Mouse (Mus musculus) midbrain, embryonic 16.5 days (tissue): ENCODE data around the gene Tnfsfm13. TPM values are rescaled to one million over a fixed set of nuclear protein-coding genes. Genes with fewer than 3 reads are reported as not detected.

Source experiments
- ATAC-seq: fragments of 200-750 bp; cut with Nextera tagmentation; 2 replicates; pipeline ENCODE4 v1.8.0; 2017; ENCODE audit warnings: moderate TSS enrichment
- H3K27ac ChIP-seq: fragments of 300-500 bp; sonication (generic); 2 replicates; pipeline ENCODE4 v1.5.1; 2014; ENCODE audit warnings: mild to moderate bottlenecking, low read length, mixed read lengths
- H3K27me3 ChIP-seq: fragments of 300-500 bp; sonication (generic); 2 replicates; pipeline ENCODE4 v1.6.1; 2014; ENCODE audit warnings: low read depth, low read length, mixed read lengths; ENCODE audit not compliant: control insufficient read depth, insufficient read depth
- H3K36me3 ChIP-seq: fragments of 300-500 bp; sonication (generic); 2 replicates; pipeline ENCODE4 v1.6.1; 2014; ENCODE audit warnings: mild to moderate bottlenecking, low read length, moderate library complexity, mixed read lengths; ENCODE audit not compliant: control insufficient read depth, insufficient read depth
- H3K4me1 ChIP-seq: fragments of 300-500 bp; sonication (generic); 2 replicates; pipeline ENCODE4 v1.6.1; 2014; ENCODE audit warnings: mild to moderate bottlenecking, low read length, mixed read lengths; ENCODE audit not compliant: control insufficient read depth, insufficient read depth
- H3K4me2 ChIP-seq: fragments of 300-500 bp; sonication (generic); 2 replicates; pipeline ENCODE4 v1.6.1; 2014; ENCODE audit warnings: mild to moderate bottlenecking, low read length, mixed read lengths
- H3K4me3 ChIP-seq: fragments of 300-500 bp; sonication (generic); 2 replicates; pipeline ENCODE4 v1.5.1; 2014; ENCODE audit warnings: low read depth, mild to moderate bottlenecking, low read length, moderate library complexity, mixed read lengths
- H3K9ac ChIP-seq: fragments of 300-500 bp; sonication (generic); 2 replicates; pipeline ENCODE4 v1.6.1; 2014; ENCODE audit warnings: low read depth, low read length, mixed read lengths
- H3K9me3 ChIP-seq: fragments of 300-500 bp; sonication (generic); replicated peaks from 2 replicates; pipeline ENCODE4 v1.6.1; 2014; ENCODE audit warnings: mild to moderate bottlenecking, low read length, mixed read lengths; ENCODE audit not compliant: control insufficient read depth, poor library complexity, severe bottlenecking
- WGBS: fragments of 180-500 bp; shearing (Covaris S2); extraction: QIAGEN DNeasy Blood & Tissue Kit; methylation state at CpG from one replicate; pipeline ENCODE4 v1.1.7; 2014; 5-methylcytosine and 5-hydroxymethylcytosine counted together
- microRNA counts: library from miRNA; unstranded; fragments of <30 nt; microRNA quantifications from one replicate; lab custom pipeline; 2016
- microRNA-seq: library from miRNA; unstranded; fragments of <30 nt; microRNA quantifications from one replicate; pipeline ENCODE4, GENCODE M21; 2017
- polyA plus RNA-seq: library from polyadenylated mRNA; unstranded; fragments of >200 nt; fragmentation: Nextera tagmentation; extraction: Ambion mirVana; gene quantifications from 2 replicates; pipeline ENCODE4 v1.2.1, GENCODE M21; 2015

Gene Tnfsfm13
- polyA plus RNA-seq, 1 experiment from 2014 or later = 0.87 TPM

DNA sequence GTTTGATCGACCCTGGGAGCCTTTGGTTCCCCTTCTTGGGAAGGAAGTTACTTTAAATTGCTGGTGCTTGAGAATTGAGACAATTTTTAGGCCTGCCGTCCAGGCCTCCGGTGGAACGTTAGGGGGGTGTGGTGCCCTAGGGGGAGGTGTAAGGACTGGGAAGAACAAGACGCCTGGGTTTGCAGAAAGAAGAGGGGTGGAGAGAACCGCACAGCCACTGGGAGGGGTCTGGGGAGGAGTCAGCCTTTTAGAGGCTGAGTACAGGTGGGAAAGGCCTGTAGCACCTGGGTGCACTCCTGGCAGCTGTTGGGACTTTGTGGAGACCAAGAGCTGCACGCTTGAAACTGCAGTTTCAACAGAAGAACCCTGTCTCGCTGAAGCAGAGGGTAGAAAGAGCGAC is 41.1 kb downstream of the Tnfsfm13 start:
- Histone ChIP-seq H3K36me3 (peaks cover 43% of the 10 kb centered on the region), H3K4me3 (no peak overlapping the region), H3K9me3 (no peaks in the 10 kb centered on the region), H3K27me3 (no peaks in the 10 kb centered on the region), H3K27ac (no peak overlapping the region), H3K9ac (no peak overlapping the region), H3K4me2 (no peak overlapping the region), H3K4me1 (peaks cover 4% of the 10 kb centered on the region; the same call in 1 of the 2 replicates)
- 50% methylated on average over 9 of the region's 9 CpGs for WGBS
- no peak for ATAC-seq

GRCm38 (mm10) chr11:69653399-69653798 is 42.5 kb downstream of the Tnfsfm13 start:
- peaks cover 4% of the 10 kb centered on the region; the same call in 1 of the 2 replicates for H3K4me1 ChIP-seq
- ATAC-seq = no peak
- H3K27ac ChIP-seq = no peak overlapping the region
- H3K4me3 ChIP-seq = no peak overlapping the region
- no peaks in the 10 kb centered on the region for H3K27me3 ChIP-seq
- 44% methylated on average over 5 of the region's 5 CpGs for WGBS
- H3K9ac ChIP-seq = no peak overlapping the region
- peaks cover 43% of the 10 kb centered on the region for H3K36me3 ChIP-seq
- H3K4me2 ChIP-seq = no peak overlapping the region
- H3K9me3 ChIP-seq = no peaks in the 10 kb centered on the region

- H3K27me3 ChIP-seq = no peaks in the 10 kb centered on the region
- no peak for ATAC-seq
- H3K9me3 ChIP-seq = no peaks in the 10 kb centered on the region
- H3K27ac ChIP-seq = no peak overlapping the region
- WGBS = 93% methylated on average over 5 of the region's 5 CpGs
- H3K4me3 ChIP-seq = no peak overlapping the region
- H3K36me3 ChIP-seq = peaks cover 34% of the 10 kb centered on the region
- no peak overlapping the region for H3K9ac ChIP-seq
- H3K4me1 ChIP-seq = no peaks in the 10 kb centered on the region
- no peak overlapping the region for H3K4me2 ChIP-seq
Measured at GRCm38 (mm10) chr11:69645860-69646259, 50.0 kb downstream of the Tnfsfm13 start.

DNA sequence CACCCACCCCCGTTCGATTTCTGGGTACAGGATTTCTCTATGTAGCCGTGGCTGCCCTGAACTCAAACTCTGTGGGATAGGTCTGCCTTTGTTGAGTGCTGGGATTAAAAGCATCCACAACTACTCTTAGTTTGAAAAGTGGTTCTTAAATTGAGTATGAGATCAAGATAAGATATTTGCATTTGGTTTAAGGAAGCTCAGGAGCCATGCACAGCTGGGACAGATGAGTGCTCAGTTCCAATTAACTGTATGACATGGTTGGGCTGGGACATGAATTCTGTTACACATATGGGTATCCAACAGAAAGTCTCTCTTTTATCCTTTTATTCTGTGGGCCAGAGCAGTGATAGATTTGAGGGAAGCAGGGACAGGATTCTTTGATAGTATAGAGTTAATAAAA is 60.4 kb downstream of the Tnfsfm13 start:
- H3K9ac ChIP-seq = 0 out of 2 replicates have a peak overlapping the region, but pooled peaks have one; percentile 4
- no peak overlapping the region for H3K27ac ChIP-seq
- ATAC-seq = no peak
- peak overlapping the region; percentile 24 for H3K4me2 ChIP-seq
- no peaks in the 10 kb centered on the region for H3K27me3 ChIP-seq
- H3K4me1 ChIP-seq = peaks cover 33% of the 10 kb centered on the region
- WGBS = 83% methylated on average over 3 of the region's 3 CpGs
- H3K9me3 ChIP-seq = no peaks in the 10 kb centered on the region
- H3K4me3 ChIP-seq = no peak overlapping the region
- H3K36me3 ChIP-seq = 0 out of 2 replicates have a peak, but pooled peaks cover 9% of the 10 kb centered on the region

DNA sequence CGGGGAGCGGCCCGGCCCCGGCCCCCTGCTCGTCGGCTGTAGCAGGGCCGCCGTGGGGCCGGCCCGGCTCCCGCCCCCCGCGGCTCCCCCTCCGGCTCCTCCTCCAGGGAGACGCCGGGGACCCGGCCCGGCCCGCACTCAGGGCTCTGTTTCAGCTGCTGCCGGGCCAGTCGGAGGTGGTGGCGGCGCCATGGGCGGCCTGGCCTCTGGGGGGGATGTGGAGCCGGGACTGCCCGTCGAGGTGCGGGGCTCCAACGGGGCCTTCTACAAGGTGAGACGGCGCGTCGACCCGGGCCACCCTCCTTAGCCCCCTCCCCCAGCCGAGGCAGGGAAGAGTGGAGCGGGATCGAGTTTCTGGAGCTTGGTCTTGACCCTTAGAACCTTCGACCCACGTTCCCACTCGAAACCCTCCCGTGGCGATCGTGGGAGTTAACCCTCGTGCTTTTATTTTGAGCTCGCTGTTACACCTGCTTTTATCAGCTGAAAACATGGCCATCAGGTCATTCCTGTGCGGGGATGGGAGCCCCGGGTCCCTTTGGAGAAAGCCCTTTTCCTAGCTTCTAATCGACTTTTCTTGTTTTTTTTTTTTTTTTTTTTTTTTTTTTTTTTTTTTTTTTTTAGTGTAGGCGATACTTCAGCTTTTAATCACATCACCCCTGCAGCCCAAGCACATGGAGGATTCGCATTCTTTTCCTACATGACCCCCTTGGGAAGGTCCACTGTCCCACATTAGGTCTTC is 62.6 kb downstream of the Tnfsfm13 start:
- peak overlapping the region; percentile 99 for H3K9ac ChIP-seq
- peak overlapping the region; percentile 93 for H3K27ac ChIP-seq
- peak overlapping the region; percentile 87 for H3K4me2 ChIP-seq
- under 1% methylated on average over 36 of the region's 50 CpGs for WGBS
- peaks cover 33% of the 10 kb centered on the region for H3K4me1 ChIP-seq
- H3K36me3 ChIP-seq = 0 out of 2 replicates have a peak, but pooled peaks cover 3% of the 10 kb centered on the region
- peak; percentile 40 for ATAC-seq
- peak overlapping the region; percentile 79 for H3K4me3 ChIP-seq
- no peaks in the 10 kb centered on the region for H3K27me3 ChIP-seq
- H3K9me3 ChIP-seq = no peaks in the 10 kb centered on the region

MicroRNAs within 50 kb of the gene (microRNA counts, 519-probe panel; counts per million panel counts)
- microRNA mmu-miR-1934 (lab: Ali Mortazavi, UCI) (386 counts per million, percentile 18 among the panel's probes with 10 or more counts), microRNA mmu-miR-467f (lab: Ali Mortazavi, UCI) (2,830 counts per million, percentile 84 among the panel's probes with 10 or more counts)

Small RNA genes lying within 50 kb of the gene (microRNA-seq; reads per million reads assigned to microRNA genes)
- gene Mir1934 = 2.4 reads per million, percentile 10 among the genes with 10 or more reads in this experiment
- not detected for gene Mir467f

Other genes with a start within 250 kb of the Tnfsfm13 start
- 4.4 and 5.1 TPM in 2 replicates for gene Dnah2, start 147.0 kb downstream of the Tnfsfm13 start, polyA plus RNA-seq
- gene Efnb3, start 135.9 kb downstream of the Tnfsfm13 start, polyA plus RNA-seq = 165 and 178 TPM in 2 replicates
- gene Wrap53, start 115.8 kb downstream of the Tnfsfm13 start, polyA plus RNA-seq = 19.2 and 20.9 TPM in 2 replicates
- 48.9 and 57.3 TPM in 2 replicates for gene Trp53, start 115.7 kb downstream of the Tnfsfm13 start, polyA plus RNA-seq
- gene Atp1b2, start 90.2 kb downstream of the Tnfsfm13 start, polyA plus RNA-seq = 65.8 and 95.2 TPM in 2 replicates
- gene Shbg, start 78.2 kb downstream of the Tnfsfm13 start, polyA plus RNA-seq = not detected in 2 replicates
- gene Sat2, start 74.1 kb downstream of the Tnfsfm13 start, polyA plus RNA-seq = 23.8 and 27.1 TPM in 2 replicates
- gene Fxr2, start 63.1 kb downstream of the Tnfsfm13 start, polyA plus RNA-seq = 33.3 and 37.3 TPM in 2 replicates
- gene Sox15, start 40.8 kb downstream of the Tnfsfm13 start, polyA plus RNA-seq = not detected in 2 replicates
- gene Mpdu1, start 33.5 kb downstream of the Tnfsfm13 start, polyA plus RNA-seq = 101 and 104 TPM in 2 replicates
- gene Cd68, start 29.9 kb downstream of the Tnfsfm13 start, polyA plus RNA-seq = 6.4 and 9.7 TPM in 2 replicates
- 477 and 496 TPM in 2 replicates for gene Eif4a1, start 23.7 kb downstream of the Tnfsfm13 start, polyA plus RNA-seq
- gene Senp3, start 14.0 kb downstream of the Tnfsfm13 start, polyA plus RNA-seq = 94.0 and 98.5 TPM in 2 replicates
- gene Tnfsf13, start 10.3 kb downstream of the Tnfsfm13 start, polyA plus RNA-seq = 0.53 and 0.66 TPM in 2 replicates
- 2.3 and 3.0 TPM in 2 replicates for gene Tnfsf12, start 249 bp downstream of the Tnfsfm13 start, polyA plus RNA-seq
- gene Polr2a, start 62.5 kb upstream of the Tnfsfm13 start, polyA plus RNA-seq = 13.0 and 15.5 TPM in 2 replicates
- 0.21 and 0.22 TPM in 2 replicates for gene Slc35g3, start 65.9 kb upstream of the Tnfsfm13 start, polyA plus RNA-seq
- 4.2 and 5.2 TPM in 2 replicates for gene Zbtb4, start 69.8 kb upstream of the Tnfsfm13 start, polyA plus RNA-seq
- gene Chrnb1, start 99.8 kb upstream of the Tnfsfm13 start, polyA plus RNA-seq = 1.4 and 1.6 TPM in 2 replicates
- 4.1 and 4.5 TPM in 2 replicates for gene Fgf11, start 105.8 kb upstream of the Tnfsfm13 start, polyA plus RNA-seq
- 0.54 and 0.56 TPM in 2 replicates for gene Tmem102, start 109.5 kb upstream of the Tnfsfm13 start, polyA plus RNA-seq
- gene Gm39566, start 119.2 kb upstream of the Tnfsfm13 start, polyA plus RNA-seq = not detected in 2 replicates
- gene Spem2, start 122.4 kb upstream of the Tnfsfm13 start, polyA plus RNA-seq = not detected in 2 replicates
- 0.24 and 0.68 TPM in 2 replicates for gene Spem1, start 126.1 kb upstream of the Tnfsfm13 start, polyA plus RNA-seq
- gene Nlgn2, start 141.7 kb upstream of the Tnfsfm13 start, polyA plus RNA-seq = 20.6 and 21.5 TPM in 2 replicates
- 271 and 312 TPM in 2 replicates for gene Tmem256, start 142.4 kb upstream of the Tnfsfm13 start, polyA plus RNA-seq
- 46.3 and 48.1 TPM in 2 replicates for gene Plscr3, start 150.3 kb upstream of the Tnfsfm13 start, polyA plus RNA-seq
- 0.11 and 0.35 TPM in 2 replicates for gene Tnk1, start 162.6 kb upstream of the Tnfsfm13 start, polyA plus RNA-seq
- gene Tmem95, start 181.9 kb upstream of the Tnfsfm13 start, polyA plus RNA-seq = not detected in 2 replicates
- gene Kctd11, start 185.3 kb upstream of the Tnfsfm13 start, polyA plus RNA-seq = 1.3 and 1.9 TPM in 2 replicates
- gene Acap1, start 199.4 kb upstream of the Tnfsfm13 start, polyA plus RNA-seq = 0.26 and 0.42 TPM in 2 replicates
- gene 2810408A11Rik, start 204.9 kb upstream of the Tnfsfm13 start, polyA plus RNA-seq = 6.6 and 7.4 TPM in 2 replicates
- 18.7 and 24.1 TPM in 2 replicates for gene Neurl4, start 205.0 kb upstream of the Tnfsfm13 start, polyA plus RNA-seq
- 70.3 TPM in 2 replicates for gene Gps2, start 217.8 kb upstream of the Tnfsfm13 start, polyA plus RNA-seq
- gene Eif5a, start 225.9 kb upstream of the Tnfsfm13 start, polyA plus RNA-seq = 1,061 and 1,062 TPM in 2 replicates
- 5.1 and 7.2 TPM in 2 replicates for gene Ybx2, start 239.7 kb upstream of the Tnfsfm13 start, polyA plus RNA-seq